Mouse (Mus musculus) left cerebral cortex, postnatal 25 days (tissue): Measurements from ENCODE around the gene Dcbld1. TPM values are rescaled to one million over a fixed set of nuclear protein-coding genes. Genes with fewer than 3 reads are reported as not detected.

Experiments
- DNase-seq, 2 experiments: peaks; one replicate each; pipeline ENCODE4 v3.0.0; 2022; ENCODE audit warnings: low spot score in 2 of 2, mixed read lengths in 1 of 2
- intact Hi-C: fragments of 180-260 bp; cut with DNase I; formaldehyde crosslinking; loops from one replicate; pipeline ENCODE4 v1.15.1; 2025
- total RNA-seq, 2 experiments: library from RNA; stranded (reverse); gene quantifications; 2 replicates each; pipeline ENCODE4 v1.2.3; 2021

Dcbld1 gene
- 1 to 10 TPM; 5.5 to 6.5 TPM for total RNA-seq

DNA sequence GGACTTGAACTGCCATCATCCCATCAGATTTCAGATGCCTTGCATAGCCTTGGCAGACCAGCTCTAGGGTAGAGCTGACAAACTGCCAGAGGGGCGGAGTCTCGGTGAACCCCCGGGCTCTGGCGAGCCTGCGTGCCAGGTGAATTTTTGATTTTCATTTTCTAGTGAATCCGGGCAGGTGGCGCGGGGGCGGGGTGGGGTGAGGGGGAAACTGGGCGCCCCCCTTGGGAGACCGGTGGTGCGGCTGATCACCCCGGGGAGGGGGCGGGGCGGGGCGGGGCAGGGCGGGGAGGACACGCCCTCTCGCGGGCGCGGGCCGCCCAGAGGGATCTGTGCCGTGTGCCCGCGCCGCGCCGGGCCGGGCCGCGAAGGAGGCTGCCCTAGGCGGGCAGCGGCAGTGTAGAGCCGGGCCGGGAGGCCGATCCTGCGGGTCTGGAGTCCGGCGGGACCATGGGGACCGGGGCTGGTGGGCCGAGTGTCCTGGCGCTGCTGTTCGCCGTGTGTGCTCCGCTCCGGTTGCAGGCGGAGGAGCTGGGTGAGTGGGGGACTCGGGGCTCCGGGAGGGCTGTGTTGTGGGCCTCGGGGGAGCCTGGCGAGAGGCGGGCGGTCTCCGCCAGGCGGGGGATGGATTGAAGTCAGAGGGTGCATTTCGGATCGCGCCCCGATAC is at the start of gene Dcbld1:
Gene Dcbld1, plus strand, starts transcription at position 319 of the 668 bp plus-strand sequence.
- DNase-seq: peak; percentile 36 to 39
- intact Hi-C loops: loop anchor here (2.0 to 5.0 kb wide), 2 partner anchors 99 to 149 kb away; partner anchors contain the start of gene Gopc

- intact Hi-C loops: no loop called here
- peak in 1 of 2 experiments; percentile 41 for DNase-seq
Measured at GRCm38 (mm10) chr10:52185900-52186299, 47.5 kb upstream of the Dcbld1 start.

DNA sequence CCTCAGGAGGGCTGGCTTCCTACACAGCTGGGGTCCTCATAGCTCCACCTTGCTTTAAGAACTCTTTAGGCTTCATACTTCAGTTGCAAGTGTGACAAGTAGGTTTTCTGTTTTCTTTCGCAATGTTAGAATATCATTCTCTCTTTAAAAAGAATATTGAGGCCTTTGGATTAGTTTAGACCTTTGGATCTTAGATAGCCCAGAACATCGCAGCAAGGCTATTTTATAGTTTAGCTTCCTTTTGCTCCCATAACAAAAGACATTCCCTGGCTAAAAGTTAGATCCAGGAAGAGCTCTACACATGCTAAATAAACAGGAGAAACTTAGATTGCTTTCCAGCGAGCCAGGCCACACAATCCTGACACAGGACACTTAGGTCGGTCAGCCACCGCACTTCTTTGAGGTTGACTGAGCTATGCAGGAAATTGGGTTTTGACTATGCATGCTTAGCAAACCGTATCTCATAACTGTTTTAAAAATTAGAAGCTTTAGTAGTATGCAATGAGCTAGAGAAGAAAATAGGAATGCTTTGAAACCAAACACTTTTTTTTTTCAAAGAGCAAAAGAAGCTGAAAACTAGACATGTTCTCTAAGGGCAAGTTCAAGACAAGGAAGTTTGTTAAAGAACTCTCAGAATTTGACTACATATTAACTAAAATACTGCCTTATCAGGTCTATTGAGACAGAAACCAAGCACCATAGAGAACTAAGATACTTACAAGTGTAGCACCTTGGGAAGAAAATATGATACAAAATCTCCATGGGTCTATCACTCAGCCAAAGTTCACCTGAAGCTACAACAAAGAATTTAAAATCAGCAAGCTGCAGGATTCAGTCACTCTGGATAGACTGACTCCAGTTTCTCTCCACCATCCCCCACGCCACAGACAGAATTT is 38.2 kb upstream of the Dcbld1 start, which contains the start of gene Ros1:
Gene Ros1, minus strand, starts transcription at position 288 of the 896 bp plus-strand sequence.
- no peak for DNase-seq
- intact Hi-C loops: no loop called here

GRCm38 (mm10) chr10:52204006-52204405 is 29.4 kb upstream of the Dcbld1 start:
- intact Hi-C loops: no loop called here
- DNase-seq: no peak

- intact Hi-C loops: loop anchor here (5.0 kb wide), 3 partner anchors 108 to 172 kb away; partner anchors contain the start of gene Nepn
- no peak for DNase-seq
Measured at GRCm38 (mm10) chr10:52215267-52215818, 18.1 kb upstream of the Dcbld1 start.

DNA sequence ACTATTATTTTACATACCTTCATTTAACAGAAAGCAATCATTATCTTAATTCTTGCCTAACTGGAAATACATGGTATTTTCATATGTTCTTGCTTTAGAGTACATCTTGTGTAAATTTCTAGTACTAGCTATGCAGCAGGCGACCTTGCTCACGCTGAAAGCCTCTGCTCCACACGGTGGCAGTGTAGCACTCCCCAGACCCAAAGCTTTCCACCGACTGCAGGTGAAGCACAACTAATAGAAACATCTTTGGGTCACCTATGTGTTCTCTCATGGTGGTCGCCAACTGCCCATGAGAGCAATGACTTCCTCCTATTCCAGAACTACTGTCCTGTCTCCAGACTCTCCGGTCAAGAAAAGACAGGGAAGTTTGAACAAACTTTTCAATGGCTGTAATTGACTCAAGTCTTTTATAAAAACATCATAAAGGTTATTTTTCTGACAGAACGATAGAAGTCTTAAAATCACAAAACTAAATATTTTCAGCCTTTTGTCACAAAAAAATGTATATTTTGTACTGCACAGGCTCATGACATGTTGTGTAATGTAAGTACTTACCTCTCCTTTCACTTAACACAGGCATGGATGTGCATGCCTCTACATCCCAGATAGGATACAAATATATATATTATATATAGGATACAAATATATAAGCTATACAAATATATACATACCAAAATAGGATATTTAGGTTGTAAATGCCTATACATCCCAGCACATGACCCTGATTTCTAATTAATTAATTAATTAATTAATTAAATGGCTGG is 16.4 kb upstream of the Dcbld1 start:
- intact Hi-C loops: loop anchor here (5.0 kb wide), 3 partner anchors 110 to 170 kb away; partner anchors contain the start of gene Nepn
- peak; percentile 68 to 79 for DNase-seq

GRCm38 (mm10) chr10:52217564-52217934 is 15.9 kb upstream of the Dcbld1 start:
- peak; percentile 10 to 20 for DNase-seq
- intact Hi-C loops: loop anchor here (5.0 kb wide), 3 partner anchors 110 to 170 kb away; partner anchors contain the start of gene Nepn

GRCm38 (mm10) chr10:52219600-52219999 is 13.8 kb upstream of the Dcbld1 start:
- no peak for DNase-seq
- intact Hi-C loops: loop anchor here (5.0 kb wide), 3 partner anchors 112 to 168 kb away; partner anchors contain the start of gene Nepn

GRCm38 (mm10) chr10:52232196-52233176 is 933 bp upstream of the Dcbld1 start:
- intact Hi-C loops: loop anchor here (2.0 to 5.0 kb wide), 2 partner anchors 100 to 150 kb away; partner anchors contain the start of gene Gopc
- DNase-seq: peak in 1 of 2 experiments; percentile 7

DNA sequence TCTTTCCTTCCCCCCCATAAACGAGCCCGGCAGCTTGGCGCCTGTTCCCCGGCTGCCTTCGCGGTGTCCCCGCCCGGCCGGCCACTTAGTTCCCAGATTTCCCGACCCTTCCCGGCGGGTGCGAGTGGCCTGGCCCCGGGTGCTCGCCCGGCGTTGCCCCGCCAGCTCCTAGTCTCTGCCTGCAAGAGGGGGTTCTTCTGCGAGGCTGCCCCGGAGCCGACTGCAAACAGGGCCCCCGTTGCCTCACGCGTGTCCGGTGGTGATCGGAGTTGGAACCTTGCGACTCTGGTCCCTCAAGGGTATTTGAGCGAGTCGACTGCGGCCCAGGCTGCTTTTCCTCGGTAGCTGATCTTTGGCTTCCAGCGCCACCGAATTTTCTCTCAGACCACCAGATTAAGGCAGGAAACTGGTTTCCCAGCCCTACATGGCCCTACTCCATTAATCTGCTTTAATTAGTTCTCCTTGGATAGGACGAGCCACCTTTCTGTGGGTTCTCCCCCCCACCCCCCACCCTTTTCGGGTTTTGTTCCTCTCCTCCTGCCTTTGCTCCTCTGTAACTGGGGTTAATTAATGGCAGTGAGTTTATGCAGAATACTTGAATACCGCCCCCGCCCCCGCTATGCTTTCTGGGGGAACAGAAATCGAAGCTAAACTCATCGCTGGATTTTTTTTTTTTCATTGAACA is 692 bp downstream of the Dcbld1 start:
- intact Hi-C loops: loop anchor here (2.0 to 5.0 kb wide), 2 partner anchors 98 to 149 kb away; partner anchors contain the start of gene Gopc
- DNase-seq: peak in 1 of 2 experiments; percentile 12

- no peak for DNase-seq
- intact Hi-C loops: loop anchor here (5.0 kb wide), 1 partner anchor 98 kb away; no protein-coding TSS in a partner anchor
Measured at GRCm38 (mm10) chr10:52234654-52234981, 1.2 kb downstream of the Dcbld1 start.

- no peak for DNase-seq
- intact Hi-C loops: no loop called here
Measured at GRCm38 (mm10) chr10:52235461-52235860, 2.0 kb downstream of the Dcbld1 start.

DNA sequence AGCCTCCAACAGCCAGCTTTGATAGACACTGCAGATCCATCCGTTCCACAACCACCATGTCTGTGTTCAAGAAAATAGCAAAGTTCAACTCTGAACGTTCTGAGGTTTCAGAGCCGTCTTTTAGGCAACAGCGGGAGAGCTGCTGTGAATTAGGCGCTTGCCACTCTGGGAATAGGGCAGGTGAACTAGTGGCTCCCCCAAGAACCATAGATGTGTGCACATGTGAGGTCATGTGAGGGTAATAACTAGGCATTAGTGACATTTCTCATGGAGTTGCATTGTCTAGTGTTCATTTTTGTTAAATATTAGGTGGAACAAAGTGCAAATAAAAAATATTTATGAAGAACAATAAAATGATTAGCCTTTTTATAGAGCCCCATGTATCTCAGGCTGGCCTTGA is 8.6 kb downstream of the Dcbld1 start:
- DNase-seq: no peak
- intact Hi-C loops: no loop called here

GRCm38 (mm10) chr10:52242680-52243323 is 9.4 kb downstream of the Dcbld1 start:
- intact Hi-C loops: no loop called here
- no peak for DNase-seq

- intact Hi-C loops: no loop called here
- no peak for DNase-seq
Measured at GRCm38 (mm10) chr10:52246207-52246606, 12.8 kb downstream of the Dcbld1 start.

- no peak for DNase-seq
- intact Hi-C loops: no loop called here
Measured at GRCm38 (mm10) chr10:52252240-52252639, 18.8 kb downstream of the Dcbld1 start.

GRCm38 (mm10) chr10:52253426-52253825 is 20.0 kb downstream of the Dcbld1 start:
- DNase-seq: no peak
- intact Hi-C loops: no loop called here
